Mouse (Mus musculus) bone marrow, adult 2 months (tissue): ENCODE data around the gene Zfp706.

Experiments
- CTCF ChIP-seq: fragments of 200-500 bp; IDR thresholded peaks from 2 replicates; pipeline ENCODE4 v1.5.1; 2011; ENCODE audit warnings: low read length, control low read depth; ENCODE audit not compliant: control insufficient read depth, insufficient read depth
- POLR2A ChIP-seq: fragments of 200-500 bp; IDR thresholded peaks from 2 replicates; pipeline ENCODE4 v1.6.1; 2011; ENCODE audit warnings: low read depth, mild to moderate bottlenecking, control low read depth, low read length, borderline replicate concordance; ENCODE audit not compliant: control insufficient read depth

GRCm38 (mm10) chr15:37026458-37026857, 18.9 kb upstream of the Zfp706 start:
- no peak for TF ChIP-seq CTCF
- no peak for TF ChIP-seq POLR2A
